Comparison of ENCODE assay signal across 9 mouse cellular contexts in genomic region chr19:4813015-4813414, GRCm38 (mm10). TPM values are rescaled to one million over a fixed set of nuclear protein-coding genes. Genes with fewer than 3 reads are reported as not detected.
A peak's percentile ranks its signal among the peaks of the same experiment; 100 is the strongest.
DNase-seq lines count a peak whose midpoint lies in the region; ATAC-seq and TF ChIP-seq lines count a peak whose summit lies in the region.
"Had no signal": no experiment of that assay in that cellular context is flagged by ENCODE, and none has a peak within 500 bp of the region (broad histone marks: within the 10 kb centered on the region; RNA-seq: fewer than 3 reads in every experiment).

No protein-coding gene starts in this region.

- peaks cover 33% of the 10 kb centered on the region for H3K79me2 ChIP-seq in CH12.LX (replicated peaks; ENCODE audit: control insufficient read depth, extremely low read depth, insufficient read depth, poor library complexity, severe bottlenecking)

- no peaks in the 10 kb centered on the region for H3K36me3 ChIP-seq in kidney, adult 2 months (ENCODE audit: control insufficient read depth, insufficient read depth, low read length)
- no peaks in the 10 kb centered on the region for H3K36me3 ChIP-seq in kidney, embryonic 16.5 days (ENCODE audit: insufficient read depth, low read length)
- peaks cover 0 to 2% of the 10 kb centered on the region in 2 experiments for H3K36me3 ChIP-seq in CH12.LX (replicated peaks in 1 of 2; ENCODE audit: control insufficient read depth in 1 of 2, insufficient read depth in 1 of 2, low read length in 1 of 2)
- peaks cover 1% of the 10 kb centered on the region; the same call in 1 of the 2 replicates for H3K36me3 ChIP-seq in forebrain, embryonic 10.5 days (replicated peaks)

- in situ Hi-C loops in CH12.LX (cut with MboI; ENCODE audit: low pct_ligation_motif_present, low pct_unique_long_range_greater_than_20kb, low sequenced_read_pairs), result no loop called here

- no peak for TF ChIP-seq EP300 in CH12.LX (IDR thresholded peaks at IDR 0.05; ENCODE audit: low read length)

- TF ChIP-seq POLR2A in kidney, adult 2 months (IDR thresholded peaks at IDR 0.05; ENCODE audit: low read depth, low read length), result no peak
- no peak for TF ChIP-seq POLR2A in CH12.LX (IDR thresholded peaks at IDR 0.05; ENCODE audit: low read depth, low read length)

- TF ChIP-seq CTCF in kidney, adult 2 months (conservative IDR thresholded peaks at IDR 0.05; ENCODE audit: insufficient read depth, insufficient read length, low read depth, low read length), result peak; percentile 49
- TF ChIP-seq CTCF in CH12.LX (conservative IDR thresholded peaks at IDR 0.05 in 1 of 2, IDR thresholded peaks at IDR 0.05 in 1 of 2; ENCODE audit: low read depth in 2 of 2, low read length in 2 of 2), result peak in 1 of 2 experiments; percentile 41; a peak in 3 of 4 replicates

- H3K4me1 ChIP-seq in kidney, adult 2 months (ENCODE audit: control insufficient read depth, insufficient read depth, low read length), result peaks cover 16% of the 10 kb centered on the region
- H3K4me1 ChIP-seq in kidney, embryonic 16.5 days (ENCODE audit: insufficient read depth, low read length), result peaks cover 20% of the 10 kb centered on the region
- peaks cover 2 to 9% of the 10 kb centered on the region in 2 experiments; a peak in 3 of 4 replicates for H3K4me1 ChIP-seq in CH12.LX (ENCODE audit: control insufficient read depth in 1 of 2, insufficient read depth in 2 of 2)
- H3K4me1 ChIP-seq in forebrain, embryonic 10.5 days, result peaks cover 26% of the 10 kb centered on the region

- H3K4me2 ChIP-seq in kidney, embryonic 16.5 days (replicated peaks; ENCODE audit: low read depth, low read length), result no peak overlapping the region
- no peak overlapping the region for H3K4me2 ChIP-seq in CH12.LX (ENCODE audit: insufficient read depth, low read depth, poor library complexity, severe bottlenecking)

- ATAC-seq in kidney, embryonic 16.5 days (ENCODE audit: low FRiP score, low TSS enrichment), result no peak

- no peaks in the 10 kb centered on the region; the same call in 1 of the 2 replicates for H3K9me3 ChIP-seq in kidney, embryonic 16.5 days (ENCODE audit: low read length)
- H3K9me3 ChIP-seq in CH12.LX (replicated peaks; ENCODE audit: low read length), result peaks cover 7% of the 10 kb centered on the region
- peaks cover 6% of the 10 kb centered on the region; the same call in 1 of the 2 replicates for H3K9me3 ChIP-seq in forebrain, embryonic 10.5 days

- dilution Hi-C loops in CH12.LX (cut with MboI; ENCODE audit: extremely low pct_ligation_motif_present, extremely low pct_unique_long_range_greater_than_20kb, low sequenced_read_pairs), result no loop called here

- no peak overlapping the region for H3K9ac ChIP-seq in kidney, embryonic 16.5 days (replicated peaks; ENCODE audit: low read length)
- H3K9ac ChIP-seq in CH12.LX (ENCODE audit: insufficient read depth, low read depth), result no peak overlapping the region

- no peak overlapping the region for H3K4me3 ChIP-seq in kidney, adult 2 months (ENCODE audit: insufficient read depth, low read depth, low read length)
- no peak overlapping the region for H3K4me3 ChIP-seq in kidney, embryonic 16.5 days (ENCODE audit: low read length)
- H3K4me3 ChIP-seq in CH12.LX (replicated peaks in 1 of 3; ENCODE audit: low read depth in 2 of 3, low read length in 2 of 3, poor library complexity in 1 of 3), result no peak overlapping the region
- no peak overlapping the region for H3K4me3 ChIP-seq in forebrain, embryonic 10.5 days

- H3K27ac ChIP-seq in kidney, adult 2 months (ENCODE audit: insufficient read depth, low read depth, low read length), result no peak overlapping the region
- no peak overlapping the region for H3K27ac ChIP-seq in kidney, embryonic 16.5 days (ENCODE audit: low read length)
- H3K27ac ChIP-seq in CH12.LX (ENCODE audit: insufficient read depth, low read depth), result no peak overlapping the region
- no peak overlapping the region for H3K27ac ChIP-seq in forebrain, embryonic 10.5 days

- TF ChIP-seq RAD21 in CH12.LX (IDR thresholded peaks at IDR 0.05; ENCODE audit: low read depth, low read length), result no peak; the same call in 1 of the 2 replicates

- H3K27me3 ChIP-seq in kidney, adult 2 months (replicated peaks; ENCODE audit: control insufficient read depth, insufficient read depth, low read length), result no peaks in the 10 kb centered on the region
- H3K27me3 ChIP-seq in kidney, embryonic 16.5 days (ENCODE audit: insufficient read depth, low read length), result no peaks in the 10 kb centered on the region
- H3K27me3 ChIP-seq in CH12.LX (replicated peaks), result no peaks in the 10 kb centered on the region
- H3K27me3 ChIP-seq in forebrain, embryonic 10.5 days (ENCODE audit: poor library complexity, severe bottlenecking), result no peaks in the 10 kb centered on the region; the same call in 1 of the 2 replicates

- DNase-seq in kidney, adult 2 months, result peak; percentile 34
- DNase-seq in CH12.LX (ENCODE audit: extremely low read depth), result peak; percentile 37
- DNase-seq in T-cell, adult 2 months (ENCODE audit: low spot score), result peak; percentile 37
- peak; percentile 38 for DNase-seq in lung, postnatal 36 days
- no peak for DNase-seq in forebrain, embryonic 10.5 days (ENCODE audit: extremely low spot score, low spot score)
- DNase-seq in left cerebral cortex, adult 11 months (ENCODE audit: low spot score), result no peak
- DNase-seq in heart, adult 8-10 months (ENCODE audit: low spot score), result no peak

- WGBS in kidney, adult 2 months, result 86% methylated on average over 5 of the region's 6 CpGs
- 80% methylated on average over 6 of the region's 6 CpGs for WGBS in kidney, embryonic 16.5 days
- WGBS in forebrain, embryonic 10.5 days, result 75% methylated on average over 6 of the region's 6 CpGs

TF ChIP-seq in CH12.LX, 34 proteins besides CTCF, POLR2A, EP300 and RAD21 (continues in another document):
- no peak for TF ChIP-seq MYC (IDR thresholded peaks at IDR 0.05; ENCODE audit: low read depth, low read length)
- no peak for TF ChIP-seq SMC3 (IDR thresholded peaks at IDR 0.05; ENCODE audit: low read depth, low read length)
- TF ChIP-seq POLR2AphosphoS2 (IDR thresholded peaks at IDR 0.05; ENCODE audit: low read depth, low read length), result no peak
- no peak for TF ChIP-seq CHD2 (IDR thresholded peaks at IDR 0.05; ENCODE audit: low read length)
- no peak for TF ChIP-seq USF1 (IDR thresholded peaks at IDR 0.05; ENCODE audit: low read depth, low read length)
- no peak for TF ChIP-seq USF2 (conservative IDR thresholded peaks at IDR 0.05; ENCODE audit: low read depth, low read length)
- no peak for TF ChIP-seq ELF1 (IDR thresholded peaks at IDR 0.05; ENCODE audit: low read depth, low read length)
- no peak for TF ChIP-seq ZKSCAN1 (IDR thresholded peaks at IDR 0.05; ENCODE audit: borderline replicate concordance, low read depth, low read length)
- no peak for TF ChIP-seq RCOR1 (conservative IDR thresholded peaks at IDR 0.05; ENCODE audit: low read depth, low read length)
- no peak for TF ChIP-seq TBP (conservative IDR thresholded peaks at IDR 0.05; ENCODE audit: low read depth, low read length)
- no peak for TF ChIP-seq BHLHE40 (IDR thresholded peaks at IDR 0.05; ENCODE audit: low read depth, low read length)
- no peak for TF ChIP-seq MEF2A (IDR thresholded peaks at IDR 0.05; ENCODE audit: borderline replicate concordance, low read depth, low read length)
- TF ChIP-seq E2F4 (IDR thresholded peaks at IDR 0.05; ENCODE audit: insufficient replicate concordance, low read depth, low read length), result no peak
- no peak for TF ChIP-seq NRF1 (IDR thresholded peaks at IDR 0.05; ENCODE audit: low read depth, low read length)
- TF ChIP-seq PAX5 (IDR thresholded peaks at IDR 0.05; ENCODE audit: low read length), result no peak

RNA-seq across cellular contexts. Expression of gene Rbm14, which starts 1.6 kb away (rescaled TPM):
- 28.7 and 36.8 TPM in 2 replicates for polyA plus RNA-seq in kidney, adult 2 months (2012; rRNA removed)
- polyA plus RNA-seq in kidney, embryonic 16.5 days (2015; fragmentation: Nextera tagmentation; extraction: Ambion mirVana), result 104 and 108 TPM in 2 replicates
- total RNA-seq in CH12.LX (2012; rRNA removed), result 39.0 and 47.1 TPM in 2 replicates
- 18.2 and 19.1 TPM in 2 replicates for total RNA-seq in CH12.LX (2014; rRNA removed)
- polyA plus RNA-seq in CH12.LX (2012; ENCODE audit: insufficient read length, low read depth), result 51.8 and 59.1 TPM in 2 replicates
- polyA plus RNA-seq in forebrain, embryonic 10.5 days (2016; fragmentation: Nextera tagmentation; extraction: Ambion mirVana), result 137 and 140 TPM in 2 replicates
- 10 to 100 TPM; 16.4 to 23.3 (median 17.3) TPM for total RNA-seq in heart, adult 8-10 months (2022)

RNA-seq across cellular contexts. Expression of gene Gm21992, which starts 1.6 kb away (rescaled TPM):
- 22.3 and 32.0 TPM in 2 replicates for polyA plus RNA-seq in kidney, adult 2 months (2012; rRNA removed)
- 30.4 and 41.6 TPM in 2 replicates for polyA plus RNA-seq in kidney, embryonic 16.5 days (2015; fragmentation: Nextera tagmentation; extraction: Ambion mirVana)
- total RNA-seq in CH12.LX (2012; rRNA removed) (15.2 and 17.0 TPM in 2 replicates), CH12.LX (2014; rRNA removed) (3.9 and 5.5 TPM in 2 replicates)
- polyA plus RNA-seq in CH12.LX (2012; ENCODE audit: insufficient read length, low read depth), result 37.5 and 44.3 TPM in 2 replicates
- polyA plus RNA-seq in forebrain, embryonic 10.5 days (2016; fragmentation: Nextera tagmentation; extraction: Ambion mirVana), result 34.4 and 35.7 TPM in 2 replicates
- 10 to 100 TPM; 10.8 to 23.0 (median 16.2) TPM for total RNA-seq in heart, adult 8-10 months (2022)

RNA-seq across cellular contexts. Expression of gene Rbm4, which starts 19.3 kb away (rescaled TPM):
- polyA plus RNA-seq in kidney, adult 2 months (2012; rRNA removed), result 44.6 and 47.5 TPM in 2 replicates
- 66.0 and 82.7 TPM in 2 replicates for polyA plus RNA-seq in kidney, embryonic 16.5 days (2015; fragmentation: Nextera tagmentation; extraction: Ambion mirVana)
- 73.2 and 77.0 TPM in 2 replicates for total RNA-seq in CH12.LX (2012; rRNA removed)
- 63.0 and 68.3 TPM in 2 replicates for total RNA-seq in CH12.LX (2014; rRNA removed)
- 47.3 and 55.7 TPM in 2 replicates for polyA plus RNA-seq in CH12.LX (2012; ENCODE audit: insufficient read length, low read depth)
- polyA plus RNA-seq in forebrain, embryonic 10.5 days (2016; fragmentation: Nextera tagmentation; extraction: Ambion mirVana), result 94.2 and 96.7 TPM in 2 replicates
- total RNA-seq in heart, adult 8-10 months (2022), result 10 to 100 TPM; 38.2 to 44.5 (median 43.4) TPM

RNA-seq across cellular contexts. Expression of gene Ccs, which starts 26.1 kb away (rescaled TPM):
- 144 and 192 TPM in 2 replicates for polyA plus RNA-seq in kidney, adult 2 months (2012; rRNA removed)
- polyA plus RNA-seq in kidney, embryonic 16.5 days (2015; fragmentation: Nextera tagmentation; extraction: Ambion mirVana), result 73.0 and 82.1 TPM in 2 replicates
- total RNA-seq in CH12.LX (2012; rRNA removed) (42.1 and 42.6 TPM in 2 replicates), CH12.LX (2014; rRNA removed) (25.6 and 30.7 TPM in 2 replicates)
- 32.0 and 39.1 TPM in 2 replicates for polyA plus RNA-seq in CH12.LX (2012; ENCODE audit: insufficient read length, low read depth)
- 40.5 and 47.2 TPM in 2 replicates for polyA plus RNA-seq in forebrain, embryonic 10.5 days (2016; fragmentation: Nextera tagmentation; extraction: Ambion mirVana)
- total RNA-seq in heart, adult 8-10 months (2022), result 10 to 100 TPM; 22.2 to 32.1 (median 28.6) TPM

RNA-seq across cellular contexts. Expression of gene Ccdc87, which starts 26.2 kb away (rescaled TPM):
- polyA plus RNA-seq in kidney, adult 2 months (2012; rRNA removed), result 0.08 and 0.15 TPM in 2 replicates
- not detected in 2 replicates for polyA plus RNA-seq in kidney, embryonic 16.5 days (2015; fragmentation: Nextera tagmentation; extraction: Ambion mirVana)
- total RNA-seq in CH12.LX (2012; rRNA removed), result not detected in 2 replicates
- total RNA-seq in CH12.LX (2014; rRNA removed), result not detected in 2 replicates
- not detected in 2 replicates for polyA plus RNA-seq in CH12.LX (2012; ENCODE audit: insufficient read length, low read depth)
- polyA plus RNA-seq in forebrain, embryonic 10.5 days (2016; fragmentation: Nextera tagmentation; extraction: Ambion mirVana), result 0.18 TPM in 1 of 2 replicates, not detected in the other
- total RNA-seq in heart, adult 8-10 months (2022), result under 1 TPM in 2 of 4 experiments, not detected in 2; 0.09 to 0.14 TPM
- total RNA-seq: hematopoietic stem cell, adult 5-6 weeks had no signal

Comparison
In these comparisons a context has a peak if more than half of its experiments do, and no peak if none do; other contexts are left out.
1. DNase-seq: peak in kidney, adult 2 months (single experiment), CH12.LX (single experiment), T-cell, adult 2 months (single experiment) and lung, postnatal 36 days (single experiment); none in forebrain, embryonic 10.5 days (single experiment), left cerebral cortex, adult 11 months (single experiment) and heart, adult 8-10 months (single experiment).